8 mouse cellular contexts compared by ENCODE assay signal in the genomic region with DNA sequence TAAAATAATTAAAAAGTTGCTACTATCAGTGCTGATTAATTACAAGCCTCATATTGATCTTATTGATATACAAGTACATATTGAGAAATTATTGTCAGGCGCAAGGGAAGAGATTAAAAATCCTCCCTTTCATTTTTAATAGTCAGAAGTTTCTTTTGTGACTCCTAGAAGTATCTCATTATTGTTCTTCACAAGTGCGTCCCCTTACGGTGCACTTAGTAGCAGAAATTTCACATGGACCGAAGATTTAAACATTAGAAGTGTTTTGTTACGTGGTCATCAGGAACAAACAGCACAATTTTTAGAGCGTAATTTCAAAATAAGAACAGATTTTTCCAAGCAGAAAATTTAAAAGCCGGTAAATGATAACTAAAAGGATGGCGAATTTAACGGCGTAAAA. TPM values are rescaled to one million over a fixed set of nuclear protein-coding genes. Genes with fewer than 3 reads are reported as not detected.
DNase-seq lines count a peak whose midpoint lies in the region; ATAC-seq and TF ChIP-seq lines count a peak whose summit lies in the region.

No protein-coding gene starts in this region.

- no peak for TF ChIP-seq POLR2A in myocyte (IDR thresholded peaks at IDR 0.05; ENCODE audit: insufficient read length, low read depth)

- H3K27me3 ChIP-seq in kidney, postnatal 0 days (ENCODE audit: insufficient read depth, low read length), result no peaks in the 10 kb centered on the region
- H3K27me3 ChIP-seq in embryonic facial prominence, embryonic 12.5 days, result no peaks in the 10 kb centered on the region
- H3K27me3 ChIP-seq in intestine, embryonic 15.5 days (replicated peaks), result no peaks in the 10 kb centered on the region
- H3K27me3 ChIP-seq in myocyte (ENCODE audit: control insufficient read depth, insufficient read depth, insufficient read length), result no peaks in the 10 kb centered on the region

- H3K4me1 ChIP-seq in kidney, postnatal 0 days (replicated peaks; ENCODE audit: insufficient read depth, low read length), result no peaks in the 10 kb centered on the region
- H3K4me1 ChIP-seq in embryonic facial prominence, embryonic 12.5 days, result no peaks in the 10 kb centered on the region
- H3K4me1 ChIP-seq in intestine, embryonic 15.5 days (replicated peaks), result no peaks in the 10 kb centered on the region

- H3K36me3 ChIP-seq in kidney, postnatal 0 days (ENCODE audit: insufficient read depth, low read length), result no peaks in the 10 kb centered on the region
- no peaks in the 10 kb centered on the region for H3K36me3 ChIP-seq in embryonic facial prominence, embryonic 12.5 days
- no peaks in the 10 kb centered on the region for H3K36me3 ChIP-seq in intestine, embryonic 15.5 days
- H3K36me3 ChIP-seq in myocyte (ENCODE audit: control insufficient read depth, insufficient read depth), result no peaks in the 10 kb centered on the region

- ATAC-seq in kidney, postnatal 0 days (replicated peaks; ENCODE audit: low FRiP score, low read depth), result no peak
- ATAC-seq in embryonic facial prominence, embryonic 12.5 days (ENCODE audit: insufficient number of reproducible peaks, insufficient read depth, low FRiP score, low TSS enrichment), result no peak
- ATAC-seq in intestine, embryonic 15.5 days, result no peak
- no peak for ATAC-seq in frontal cortex, adult (ENCODE audit: low TSS enrichment)

- H3K27ac ChIP-seq in kidney, postnatal 0 days, result no peak overlapping the region
- no peak overlapping the region for H3K27ac ChIP-seq in embryonic facial prominence, embryonic 12.5 days
- no peak overlapping the region for H3K27ac ChIP-seq in intestine, embryonic 15.5 days

- H3K4me3 ChIP-seq in kidney, postnatal 0 days (replicated peaks; ENCODE audit: low read depth, low read length), result peak overlapping the region; percentile 56
- peak overlapping the region; percentile 64 for H3K4me3 ChIP-seq in embryonic facial prominence, embryonic 12.5 days
- peak overlapping the region; percentile 54 for H3K4me3 ChIP-seq in intestine, embryonic 15.5 days (replicated peaks)
- peak overlapping the region; percentile 74 for H3K4me3 ChIP-seq in myocyte

- WGBS in kidney, postnatal 0 days, result 1% methylated on average over 10 of the region's 10 CpGs
- 1% methylated on average over 10 of the region's 10 CpGs for WGBS in embryonic facial prominence, embryonic 12.5 days
- WGBS in intestine, embryonic 15.5 days, result 1% methylated on average over 10 of the region's 10 CpGs

- no peak overlapping the region for H3ac ChIP-seq in myocyte (ENCODE audit: control insufficient read depth, insufficient read length)

- H3K79me2 ChIP-seq in myocyte (ENCODE audit: control insufficient read depth, insufficient read depth), result no peaks in the 10 kb centered on the region

- peak overlapping the region; percentile 24; the same call in 1 of the 2 replicates for H3K9ac ChIP-seq in kidney, postnatal 0 days (ENCODE audit: low read depth, low read length)
- H3K9ac ChIP-seq in embryonic facial prominence, embryonic 12.5 days, result no peak overlapping the region
- 0 out of 2 replicates have a peak overlapping the region, but pooled peaks have one; percentile 36 for H3K9ac ChIP-seq in intestine, embryonic 15.5 days

- no peaks in the 10 kb centered on the region for H3K9me3 ChIP-seq in kidney, postnatal 0 days (replicated peaks; ENCODE audit: low read length)
- H3K9me3 ChIP-seq in embryonic facial prominence, embryonic 12.5 days, result no peaks in the 10 kb centered on the region
- H3K9me3 ChIP-seq in intestine, embryonic 15.5 days, result no peaks in the 10 kb centered on the region

- no peak for DNase-seq in kidney, postnatal 0 days (ENCODE audit: low spot score)
- DNase-seq in kidney, postnatal 14 days, result no peak
- DNase-seq in gastrocnemius, postnatal 25 days, result no peak
- no peak for DNase-seq in cerebellum, adult 9-11 months

- TF ChIP-seq CTCF in kidney, postnatal 0 days (IDR thresholded peaks at IDR 0.05; ENCODE audit: low read depth), result no peak

- H3K4me2 ChIP-seq in kidney, postnatal 0 days (ENCODE audit: low read length), result peak overlapping the region; percentile 76
- H3K4me2 ChIP-seq in embryonic facial prominence, embryonic 12.5 days (replicated peaks), result peak overlapping the region; percentile 55
- H3K4me2 ChIP-seq in intestine, embryonic 15.5 days (replicated peaks), result peak overlapping the region; percentile 69
- H3K4me2 ChIP-seq in myocyte (ENCODE audit: low read depth), result peak overlapping the region; percentile 79

TF ChIP-seq in myocyte, 11 proteins besides CTCF, POLR2A, EP300 and RAD21:
- no peak for TF ChIP-seq REST (IDR thresholded peaks at IDR 0.05; ENCODE audit: insufficient read depth, insufficient read length)
- no peak for TF ChIP-seq USF1 (IDR thresholded peaks at IDR 0.05; ENCODE audit: low read depth)
- no peak for TF ChIP-seq CEBPB (IDR thresholded peaks at IDR 0.05; ENCODE audit: insufficient read depth, poor library complexity, severe bottlenecking)
- TF ChIP-seq TCF3 (IDR thresholded peaks at IDR 0.05; ENCODE audit: insufficient read length, low read depth), result no peak
- no peak for TF ChIP-seq MYOG (IDR thresholded peaks at IDR 0.05; ENCODE audit: control insufficient read depth in 1 of 3, insufficient read depth in 1 of 3, insufficient read length in 2 of 3, low read depth in 2 of 3)
- no peak for TF ChIP-seq E2F4 (IDR thresholded peaks at IDR 0.05; ENCODE audit: insufficient read depth)
- TF ChIP-seq SRF (IDR thresholded peaks at IDR 0.05; ENCODE audit: control insufficient read depth, insufficient read length, low read depth), result no peak
- no peak for TF ChIP-seq MAX (IDR thresholded peaks at IDR 0.05; ENCODE audit: low read depth)
- no peak for TF ChIP-seq POLR2AphosphoS2 (IDR thresholded peaks at IDR 0.05; ENCODE audit: insufficient read length, low read depth)
- no peak for TF ChIP-seq MYOD1 (IDR thresholded peaks at IDR 0.05; ENCODE audit: control insufficient read depth in 1 of 3, insufficient read length in 2 of 3, low read depth in 2 of 3)
- TF ChIP-seq TCF12 (IDR thresholded peaks at IDR 0.05; ENCODE audit: insufficient read depth, poor library complexity, severe bottlenecking), result no peak
TF ChIP-seq in myocyte: peak in this region for 0.

RNA-seq across cellular contexts. Expression of a gene that starts 28.5 kb away (rescaled TPM):
- polyA plus RNA-seq in kidney, postnatal 0 days (2015; fragmentation: Nextera tagmentation; extraction: Ambion mirVana), result not detected in 2 replicates
- polyA plus RNA-seq in embryonic facial prominence, embryonic 12.5 days (2016; fragmentation: Nextera tagmentation; extraction: Ambion mirVana), result not detected in 2 replicates
- not detected in 2 replicates for polyA plus RNA-seq in intestine, embryonic 15.5 days (2015; fragmentation: Nextera tagmentation; extraction: Ambion mirVana)
- not detected for polyA plus RNA-seq in myocyte (2012; fragmentation: generic; extraction: Trizol)
- not detected for total RNA-seq in gastrocnemius, postnatal 25 days (2021)

RNA-seq across cellular contexts. Expression of a gene that starts 46.9 kb away (rescaled TPM):
- polyA plus RNA-seq in kidney, postnatal 0 days (2015; fragmentation: Nextera tagmentation; extraction: Ambion mirVana), result 6.1 and 6.2 TPM in 2 replicates
- 5.6 and 6.0 TPM in 2 replicates for polyA plus RNA-seq in embryonic facial prominence, embryonic 12.5 days (2016; fragmentation: Nextera tagmentation; extraction: Ambion mirVana)
- polyA plus RNA-seq in intestine, embryonic 15.5 days (2015; fragmentation: Nextera tagmentation; extraction: Ambion mirVana), result 4.2 and 4.4 TPM in 2 replicates
- 23.1 TPM for polyA plus RNA-seq in myocyte (2012; fragmentation: generic; extraction: Trizol)
- 10 to 100 TPM; 56.9 to 63.4 TPM for total RNA-seq in gastrocnemius, postnatal 25 days (2021)

RNA-seq across cellular contexts. Expression of a gene that starts 49.9 kb away (rescaled TPM):
- polyA plus RNA-seq in kidney, postnatal 0 days (2015; fragmentation: Nextera tagmentation; extraction: Ambion mirVana), result not detected in 2 replicates
- not detected in 2 replicates for polyA plus RNA-seq in embryonic facial prominence, embryonic 12.5 days (2016; fragmentation: Nextera tagmentation; extraction: Ambion mirVana)
- polyA plus RNA-seq in intestine, embryonic 15.5 days (2015; fragmentation: Nextera tagmentation; extraction: Ambion mirVana), result not detected in 2 replicates
- polyA plus RNA-seq in myocyte (2012; fragmentation: generic; extraction: Trizol), result not detected
- total RNA-seq in gastrocnemius, postnatal 25 days (2021), result not detected
